18 mouse cellular contexts compared by ENCODE assay signal in genomic region chr12:26577438-26577837, GRCm38 (mm10).
DNase-seq lines count a peak whose midpoint lies in the region; ATAC-seq and TF ChIP-seq lines count a peak whose summit lies in the region.
"Had no signal": no experiment of that assay in that cellular context is flagged by ENCODE, and none has a peak within 500 bp of the region (broad histone marks: within the 10 kb centered on the region; RNA-seq: fewer than 3 reads in every experiment).

No protein-coding gene starts in this region.

- ATAC-seq in frontal cortex, adult (ENCODE audit: low TSS enrichment) = peak; percentile 99
- ATAC-seq: midbrain, embryonic 15.5 days; Patski had no signal

- no peak overlapping the region for H3K4me3 ChIP-seq in heart, adult 2 months
- no peak overlapping the region for H3K4me3 ChIP-seq in gastrocnemius, adult 2 months
- H3K4me3 ChIP-seq: embryonic facial prominence, embryonic 10.5 days; erythroblast, embryonic 14.5 days; midbrain, embryonic 15.5 days had no signal

- H3K79me2 ChIP-seq in heart, adult 2 months (replicated peaks; ENCODE audit: control insufficient read depth, insufficient read depth, low read length) = no peaks in the 10 kb centered on the region

- 91% methylated on average over 6 of the region's 6 CpGs for WGBS in heart, adult 2 months

- no peaks in the 10 kb centered on the region for H3K36me3 ChIP-seq in heart, adult 2 months (ENCODE audit: control insufficient read depth, insufficient read depth, low read length)
- H3K36me3 ChIP-seq: embryonic facial prominence, embryonic 10.5 days; midbrain, embryonic 15.5 days had no signal

- intact Hi-C loops in heart, adult 2 months (cut with DNase I) = no loop called here
- intact Hi-C loops in gastrocnemius, adult 2 months (cut with DNase I) = no loop called here

- no peaks in the 10 kb centered on the region for H3K4me1 ChIP-seq in heart, adult 2 months (ENCODE audit: control insufficient read depth, insufficient read depth, low read length)
- H3K4me1 ChIP-seq: embryonic facial prominence, embryonic 10.5 days; midbrain, embryonic 15.5 days had no signal

- TF ChIP-seq EP300 in heart, adult 2 months (IDR thresholded peaks at IDR 0.05; ENCODE audit: insufficient read depth, low read depth, low read length) = no peak

- no peak overlapping the region for H3K9ac ChIP-seq in heart, adult 2 months (ENCODE audit: low read depth, low read length)
- H3K9ac ChIP-seq: lung, embryonic 14.5 days; midbrain, embryonic 15.5 days had no signal

- no peak for TF ChIP-seq POLR2A in heart, adult 2 months (IDR thresholded peaks at IDR 0.05; ENCODE audit: insufficient read depth, low read depth, low read length)

- no peak for TF ChIP-seq CTCF in heart, adult 2 months (IDR thresholded peaks at IDR 0.05)
- TF ChIP-seq CTCF in gastrocnemius, adult 2 months (IDR thresholded peaks at IDR 0.05) = no peak

- no peaks in the 10 kb centered on the region for H3K27me3 ChIP-seq in heart, adult 2 months (ENCODE audit: control insufficient read depth, insufficient read depth, low read length)
- H3K27me3 ChIP-seq: midbrain, embryonic 15.5 days; Patski had no signal

- DNase-seq in heart, adult 11 months = peak; percentile 15
- no peak for DNase-seq in heart, adult 2 months
- peak; percentile 85 for DNase-seq in layer of hippocampus, adult 9-11 months
- peak; percentile 59 for DNase-seq in right cerebral cortex, postnatal 25 days
- DNase-seq in gastrocnemius, adult 2 months = no peak
- DNase-seq in urinary bladder, adult 18-20 months (ENCODE audit: low spot score in 2 of 2) = no peak
- DNase-seq: adrenal gland, postnatal 36 days; B cell, adult 2 months; cerebellum, adult 11 months; cerebellum, postnatal 36 days; kidney, adult 9 months; lung, embryonic 14.5 days; thymus, postnatal 25 days had no signal

- H3K27ac ChIP-seq in heart, adult 2 months = no peak overlapping the region
- H3K27ac ChIP-seq in gastrocnemius, adult 2 months = no peak overlapping the region
- H3K27ac ChIP-seq: embryonic facial prominence, embryonic 10.5 days; midbrain, embryonic 15.5 days had no signal

Comparison
In these comparisons a context has a peak if more than half of its experiments do, and no peak if none do; other contexts are left out.
1. DNase-seq: peak in heart, adult 11 months (single experiment), layer of hippocampus, adult 9-11 months (single experiment) and right cerebral cortex, postnatal 25 days (single experiment); none in heart, adult 2 months (0 of 2), gastrocnemius, adult 2 months (single experiment) and urinary bladder, adult 18-20 months (0 of 2).